Mouse (Mus musculus): Measurements from ENCODE around the gene Tmem238l.

- TF ChIP-seq CTCF (IDR thresholded peaks at IDR 0.05; ENCODE audit: control insufficient read depth, insufficient read depth, low read length) (no peak), POLR2A (IDR thresholded peaks at IDR 0.05; ENCODE audit: borderline replicate concordance, control insufficient read depth, low read depth, low read length) (no peak)
Measured at GRCm38 (mm10) chr11:66996446-66996845, 40.0 kb downstream of the Tmem238l start.
